Comparison of ENCODE assay signal across 25 mouse cellular contexts in the genomic region with DNA sequence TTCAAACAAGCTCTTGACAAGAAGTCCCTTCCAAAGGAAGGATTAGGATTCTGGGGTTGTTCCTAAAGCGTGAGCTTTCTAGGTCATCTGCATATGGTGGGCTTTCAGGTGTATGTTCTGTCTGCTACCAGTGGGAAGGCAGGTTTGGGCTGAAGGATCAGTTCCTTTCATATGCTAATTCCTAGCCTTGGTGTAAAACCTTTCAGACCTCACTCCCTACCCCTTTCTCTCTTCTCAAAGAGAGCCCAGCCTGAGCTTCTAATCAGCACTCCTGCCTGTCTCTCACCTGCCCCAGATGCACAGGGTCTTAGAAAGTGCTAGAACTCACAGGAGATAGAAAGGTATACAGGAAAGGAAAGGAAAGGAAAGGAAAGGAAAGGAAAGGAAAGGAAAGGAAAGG. TPM values are rescaled to one million over a fixed set of nuclear protein-coding genes. Genes with fewer than 3 reads are reported as not detected.
DNase-seq lines count a peak whose midpoint lies in the region; ATAC-seq and TF ChIP-seq lines count a peak whose summit lies in the region.
"Had no signal": no experiment of that assay in that cellular context is flagged by ENCODE, and none has a peak within 500 bp of the region (broad histone marks: within the 10 kb centered on the region; RNA-seq: fewer than 3 reads in every experiment).

No protein-coding gene starts in this region.

- no peak overlapping the region for H3K4me2 ChIP-seq in stomach, postnatal 0 days (replicated peaks; ENCODE audit: low read depth)
- H3K4me2 ChIP-seq: heart, embryonic 11.5 days; heart, embryonic 15.5 days; hindbrain, embryonic 15.5 days had no signal

- 0 out of 2 replicates have a peak overlapping the region, but pooled peaks have one; percentile 8 for H3K4me3 ChIP-seq in E14TG2a.4 (replicated peaks; ENCODE audit: low read length)
- H3K4me3 ChIP-seq in embryonic fibroblast, embryonic 13.5 days (ENCODE audit: insufficient read depth, low read length) = no peak overlapping the region
- no peak overlapping the region for H3K4me3 ChIP-seq in stomach, postnatal 0 days (ENCODE audit: low read depth, low read length)
- H3K4me3 ChIP-seq in heart, embryonic 10.5 days = no peak overlapping the region
- H3K4me3 ChIP-seq: embryonic facial prominence, embryonic 10.5 days; erythroblast, embryonic 14.5 days; forebrain, embryonic 10.5 days; gastrocnemius, adult 2 months; heart, embryonic 15.5 days; hindbrain, embryonic 10.5 days; hindbrain, embryonic 15.5 days had no signal

- peak; percentile 93 for DNase-seq in ES-CJ7 (ENCODE audit: low read depth, low spot score)
- DNase-seq in stomach, postnatal 0 days (ENCODE audit: low spot score) = no peak
- no peak for DNase-seq in heart, embryonic 10.5 days (ENCODE audit: low spot score)
- DNase-seq in right cerebral cortex, postnatal 14 days = no peak
- no peak for DNase-seq in cerebellum, postnatal 25 days
- DNase-seq: cerebellum, adult 11-12 months; cerebellum, adult 9-10 months; cerebellum, postnatal 36 days; gastrocnemius, adult 2 months; gastrocnemius, postnatal 25 days; heart, postnatal 14 days had no signal

- no peaks in the 10 kb centered on the region for H3K27me3 ChIP-seq in E14TG2a.4 (ENCODE audit: insufficient read depth, low read length)
- no peaks in the 10 kb centered on the region for H3K27me3 ChIP-seq in stomach, postnatal 0 days (ENCODE audit: control insufficient read depth, insufficient read depth, low read length)
- H3K27me3 ChIP-seq in heart, embryonic 10.5 days (ENCODE audit: insufficient read depth, poor library complexity, severe bottlenecking) = no peaks in the 10 kb centered on the region
- H3K27me3 ChIP-seq: heart, embryonic 15.5 days had no signal

- ATAC-seq in stomach, postnatal 0 days (ENCODE audit: low FRiP score, low TSS enrichment) = no peak
- ATAC-seq: activated CD4-positive, CD25-positive, alpha-beta regulatory T cell, adult 4 months; forebrain, embryonic 14.5 days; inflammation-experienced regulatory T-cells, adult 6 months; intestine, postnatal 0 days had no signal

- peaks cover 51% of the 10 kb centered on the region for H3K4me1 ChIP-seq in E14TG2a.4 (replicated peaks; ENCODE audit: low read depth, low read length)
- H3K4me1 ChIP-seq in embryonic fibroblast, embryonic 13.5 days (ENCODE audit: control insufficient read depth, insufficient read depth, low read length) = 0 out of 2 replicates have a peak, but pooled peaks cover 2% of the 10 kb centered on the region
- no peaks in the 10 kb centered on the region for H3K4me1 ChIP-seq in stomach, postnatal 0 days (replicated peaks; ENCODE audit: control insufficient read depth, insufficient read depth)
- peaks cover 14% of the 10 kb centered on the region for H3K4me1 ChIP-seq in heart, embryonic 10.5 days
- H3K4me1 ChIP-seq: embryonic facial prominence, embryonic 10.5 days; forebrain, embryonic 10.5 days; hindbrain, embryonic 10.5 days; hindbrain, embryonic 15.5 days had no signal

- no peak overlapping the region for H3K9ac ChIP-seq in stomach, postnatal 0 days (ENCODE audit: low read length)
- H3K9ac ChIP-seq: heart, embryonic 15.5 days; hindbrain, embryonic 15.5 days had no signal

- TF ChIP-seq EP300 in stomach, postnatal 0 days (optimal IDR thresholded peaks at IDR 0.05) = no peak

- peak overlapping the region; percentile 86 for H3K27ac ChIP-seq in embryonic fibroblast, embryonic 13.5 days (ENCODE audit: insufficient read depth, low read length)
- peak overlapping the region; percentile 37 for H3K27ac ChIP-seq in stomach, postnatal 0 days (replicated peaks)
- H3K27ac ChIP-seq in heart, embryonic 10.5 days = no peak overlapping the region
- H3K27ac ChIP-seq: embryonic facial prominence, embryonic 10.5 days; forebrain, embryonic 10.5 days; gastrocnemius, adult 2 months; heart, embryonic 15.5 days; hindbrain, embryonic 10.5 days; hindbrain, embryonic 15.5 days had no signal

- no peaks in the 10 kb centered on the region for H3K36me3 ChIP-seq in E14TG2a.4 (ENCODE audit: insufficient read depth, low read length)
- H3K36me3 ChIP-seq in stomach, postnatal 0 days (ENCODE audit: control insufficient read depth, insufficient read depth, low read length) = no peaks in the 10 kb centered on the region
- no peaks in the 10 kb centered on the region for H3K36me3 ChIP-seq in heart, embryonic 10.5 days
- H3K36me3 ChIP-seq: embryonic facial prominence, embryonic 10.5 days; forebrain, embryonic 10.5 days; G1E; heart, embryonic 15.5 days; hindbrain, embryonic 10.5 days; hindbrain, embryonic 15.5 days had no signal

- no peak for TF ChIP-seq POLR2A in embryonic fibroblast, embryonic 13.5 days (IDR thresholded peaks at IDR 0.05; ENCODE audit: low read depth, low read length)

- no peak for TF ChIP-seq CTCF in E14TG2a.4 (conservative IDR thresholded peaks at IDR 0.05; ENCODE audit: low read length)
- no peak for TF ChIP-seq CTCF in embryonic fibroblast, embryonic 13.5 days (IDR thresholded peaks at IDR 0.05; ENCODE audit: borderline replicate concordance, insufficient read depth, low read length)
- TF ChIP-seq CTCF in stomach, postnatal 0 days (IDR thresholded peaks at IDR 0.05; ENCODE audit: low read depth) = no peak

- WGBS in stomach, postnatal 0 days = 75% methylated on average over 1 of the region's 1 CpGs
- 63% methylated on average over 1 of the region's 1 CpGs for WGBS in heart, embryonic 10.5 days

- no peaks in the 10 kb centered on the region for H3K9me3 ChIP-seq in E14TG2a.4 (ENCODE audit: low read length)
- H3K9me3 ChIP-seq in stomach, postnatal 0 days (ENCODE audit: control insufficient read depth, low read length) = no peaks in the 10 kb centered on the region
- H3K9me3 ChIP-seq in heart, embryonic 10.5 days = no peaks in the 10 kb centered on the region
- H3K9me3 ChIP-seq: embryonic facial prominence, embryonic 10.5 days; forebrain, embryonic 10.5 days; G1E; heart, embryonic 15.5 days; hindbrain, embryonic 10.5 days; hindbrain, embryonic 15.5 days had no signal

RNA-seq across cellular contexts. Expression of gene Alyref2, which starts 31.8 kb away (rescaled TPM):
- polyA plus RNA-seq in embryonic fibroblast, embryonic 13.5 days (2011; ENCODE audit: insufficient read length, low read depth, missing spikeins) = 4.0 and 6.1 TPM in 2 replicates
- 11.1 and 11.2 TPM in 2 replicates for polyA plus RNA-seq in stomach, postnatal 0 days (2015; fragmentation: Nextera tagmentation; extraction: Ambion mirVana)
- 10.7 and 10.8 TPM in 2 replicates for polyA plus RNA-seq in heart, embryonic 10.5 days (2016; fragmentation: Nextera tagmentation; extraction: Ambion mirVana)

RNA-seq across cellular contexts. Expression of gene F11r, which starts 34.1 kb away (rescaled TPM):
- 7.4 and 9.4 TPM in 2 replicates for polyA plus RNA-seq in embryonic fibroblast, embryonic 13.5 days (2011; ENCODE audit: insufficient read length, low read depth, missing spikeins)
- polyA plus RNA-seq in stomach, postnatal 0 days (2015; fragmentation: Nextera tagmentation; extraction: Ambion mirVana) = 95.8 and 113 TPM in 2 replicates
- 76.9 and 78.6 TPM in 2 replicates for polyA plus RNA-seq in heart, embryonic 10.5 days (2016; fragmentation: Nextera tagmentation; extraction: Ambion mirVana)
- polyA plus RNA-seq: erythroblast, embryonic 14.5 days; G1E had no signal

RNA-seq across cellular contexts. Expression of gene Tstd1, which starts 52.8 kb away (rescaled TPM):
- 1.9 TPM in 1 of 2 replicates, not detected in the other for polyA plus RNA-seq in embryonic fibroblast, embryonic 13.5 days (2011; ENCODE audit: insufficient read length, low read depth, missing spikeins)
- polyA plus RNA-seq in stomach, postnatal 0 days (2015; fragmentation: Nextera tagmentation; extraction: Ambion mirVana) = 3.7 and 3.8 TPM in 2 replicates
- polyA plus RNA-seq in heart, embryonic 10.5 days (2016; fragmentation: Nextera tagmentation; extraction: Ambion mirVana) = 2.6 and 4.0 TPM in 2 replicates
- polyA plus RNA-seq: erythroblast, embryonic 14.5 days had no signal
